Mouse (Mus musculus): ENCODE data around the gene Mgst3. TPM values are rescaled to one million over a fixed set of nuclear protein-coding genes. Genes with fewer than 3 reads are reported as not detected.

Gene Mgst3
- total RNA-seq, 1 experiment, result 34.4 TPM

DNA sequence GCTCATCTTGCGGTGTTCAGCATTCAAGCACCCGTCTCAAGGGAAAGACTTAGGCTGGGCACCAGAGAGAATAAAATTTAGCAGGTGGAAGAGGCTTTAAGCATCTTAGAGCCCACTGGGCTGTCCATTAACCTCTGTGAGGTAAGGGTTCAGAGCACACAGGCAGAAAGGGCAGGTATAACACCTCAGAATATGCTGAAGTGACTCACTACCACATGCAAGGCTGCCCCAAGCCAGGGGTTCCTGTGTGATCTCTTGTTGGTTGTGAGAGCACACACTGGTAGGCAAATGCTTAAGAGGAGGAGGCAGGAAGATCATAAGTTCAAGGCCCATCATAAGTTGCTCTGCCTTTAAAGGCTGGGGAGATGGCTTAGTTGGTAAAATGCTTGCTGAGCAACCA lies 13.4 kb downstream of the Mgst3 start:
- in situ Hi-C loops (cut with MboI; ENCODE audit: low sequenced_read_pairs in 2 of 2, unreplicated experiment in 2 of 2), result no loop called here
- Histone ChIP-seq H3K9me3 (ENCODE audit: control insufficient read depth, insufficient read depth, low read depth, low read length) (no peaks in the 10 kb centered on the region), H3K27ac (ENCODE audit: insufficient read depth, low read depth, low read length, poor library complexity, severe bottlenecking) (no peak overlapping the region), H3K9ac (ENCODE audit: insufficient read depth, low read depth, low read length, poor library complexity, severe bottlenecking) (no peak overlapping the region), H3K36me3 (ENCODE audit: control insufficient read depth, insufficient read depth, low read length, poor library complexity, severe bottlenecking) (no peaks in the 10 kb centered on the region), H3K4me3 (ENCODE audit: insufficient read depth in 1 of 2, low read depth in 1 of 2, low read length in 2 of 2, poor library complexity in 1 of 2, severe bottlenecking in 1 of 2) (no peak overlapping the region), H3K4me1 (ENCODE audit: control insufficient read depth in 2 of 2, insufficient read depth in 2 of 2, low read length in 2 of 2, poor library complexity in 1 of 2) (peaks cover 3 to 5% of the 10 kb centered on the region in 2 experiments; a peak in 2 of 4 replicates)
- TF ChIP-seq CHD2 (IDR thresholded peaks at IDR 0.05; ENCODE audit: low read depth, low read length) (no peak), HCFC1 (IDR thresholded peaks at IDR 0.05; ENCODE audit: borderline replicate concordance, insufficient read depth, low read length) (no peak), MAFK (IDR thresholded peaks at IDR 0.05; ENCODE audit: insufficient read depth, low read depth, low read length) (no peak), ZC3H11A (IDR thresholded peaks at IDR 0.05; ENCODE audit: borderline replicate concordance, low read depth, low read length) (no peak)
- DNase-seq (ENCODE audit: low read depth, low spot score), result no peak

GRCm38 (mm10) chr1:167379751-167380150 lies 13.9 kb downstream of the Mgst3 start:
- no peak for DNase-seq (ENCODE audit: low read depth, low spot score)
- H3K4me1 ChIP-seq (ENCODE audit: control insufficient read depth in 2 of 2, insufficient read depth in 2 of 2, low read length in 2 of 2, poor library complexity in 1 of 2), result peaks cover 3 to 8% of the 10 kb centered on the region in 2 experiments; a peak in 2 of 4 replicates
- in situ Hi-C loops (cut with MboI; ENCODE audit: low sequenced_read_pairs in 2 of 2, unreplicated experiment in 2 of 2), result no loop called here

GRCm38 (mm10) chr1:167378019-167378418 lies 15.6 kb downstream of the Mgst3 start:
- H3K4me3 ChIP-seq (ENCODE audit: insufficient read depth in 1 of 2, low read depth in 1 of 2, low read length in 2 of 2, poor library complexity in 1 of 2, severe bottlenecking in 1 of 2), result no peak overlapping the region
- H3K9me3 ChIP-seq (ENCODE audit: control insufficient read depth, insufficient read depth, low read depth, low read length), result no peaks in the 10 kb centered on the region
- no peak overlapping the region for H3K27ac ChIP-seq (ENCODE audit: insufficient read depth, low read depth, low read length, poor library complexity, severe bottlenecking)
- no peak for DNase-seq (ENCODE audit: low read depth, low spot score)
- H3K36me3 ChIP-seq (ENCODE audit: control insufficient read depth, insufficient read depth, low read length, poor library complexity, severe bottlenecking), result no peaks in the 10 kb centered on the region
- no peak for TF ChIP-seq ZNF384 (IDR thresholded peaks at IDR 0.05; ENCODE audit: low read depth, low read length)
- no peak for TF ChIP-seq CHD2 (IDR thresholded peaks at IDR 0.05; ENCODE audit: low read depth, low read length)
- TF ChIP-seq MAFK (IDR thresholded peaks at IDR 0.05; ENCODE audit: insufficient read depth, low read depth, low read length), result no peak
- in situ Hi-C loops (cut with MboI; ENCODE audit: low sequenced_read_pairs in 2 of 2, unreplicated experiment in 2 of 2), result no loop called here
- no peak overlapping the region for H3K9ac ChIP-seq (ENCODE audit: insufficient read depth, low read depth, low read length, poor library complexity, severe bottlenecking)
- peaks cover 5 to 15% of the 10 kb centered on the region in 2 experiments; a peak in 2 of 4 replicates for H3K4me1 ChIP-seq (ENCODE audit: control insufficient read depth in 2 of 2, insufficient read depth in 2 of 2, low read length in 2 of 2, poor library complexity in 1 of 2)

More at GRCm38 (mm10) chr1:167379751-167380150, 13.9 kb downstream of the Mgst3 start:
- no peak overlapping the region for H3K27ac ChIP-seq (ENCODE audit: insufficient read depth, low read depth, low read length, poor library complexity, severe bottlenecking)
- H3K4me3 ChIP-seq (ENCODE audit: insufficient read depth in 1 of 2, low read depth in 1 of 2, low read length in 2 of 2, poor library complexity in 1 of 2, severe bottlenecking in 1 of 2), result no peak overlapping the region
- no peaks in the 10 kb centered on the region for H3K9me3 ChIP-seq (ENCODE audit: control insufficient read depth, insufficient read depth, low read depth, low read length)
- TF ChIP-seq ZNF384 (IDR thresholded peaks at IDR 0.05; ENCODE audit: low read depth, low read length) (no peak), CHD2 (IDR thresholded peaks at IDR 0.05; ENCODE audit: low read depth, low read length) (no peak), ZC3H11A (IDR thresholded peaks at IDR 0.05; ENCODE audit: borderline replicate concordance, low read depth, low read length) (no peak), MAFK (IDR thresholded peaks at IDR 0.05; ENCODE audit: insufficient read depth, low read depth, low read length) (no peak), HCFC1 (IDR thresholded peaks at IDR 0.05; ENCODE audit: borderline replicate concordance, insufficient read depth, low read length) (no peak)
- no peaks in the 10 kb centered on the region for H3K36me3 ChIP-seq (ENCODE audit: control insufficient read depth, insufficient read depth, low read length, poor library complexity, severe bottlenecking)
- H3K9ac ChIP-seq (ENCODE audit: insufficient read depth, low read depth, low read length, poor library complexity, severe bottlenecking), result no peak overlapping the region

GRCm38 (mm10) chr1:167374942-167375341 lies 18.7 kb downstream of the Mgst3 start:
- DNase-seq (ENCODE audit: low read depth, low spot score), result no peak
- Histone ChIP-seq H3K36me3 (ENCODE audit: control insufficient read depth, insufficient read depth, low read length, poor library complexity, severe bottlenecking) (no peaks in the 10 kb centered on the region), H3K9me3 (ENCODE audit: control insufficient read depth, insufficient read depth, low read depth, low read length) (no peaks in the 10 kb centered on the region), H3K4me3 (ENCODE audit: insufficient read depth in 1 of 2, low read depth in 1 of 2, low read length in 2 of 2, poor library complexity in 1 of 2, severe bottlenecking in 1 of 2) (no peak overlapping the region), H3K9ac (ENCODE audit: insufficient read depth, low read depth, low read length, poor library complexity, severe bottlenecking) (no peak overlapping the region), H3K27ac (ENCODE audit: insufficient read depth, low read depth, low read length, poor library complexity, severe bottlenecking) (no peak overlapping the region), H3K4me1 (ENCODE audit: control insufficient read depth in 2 of 2, insufficient read depth in 2 of 2, low read length in 2 of 2, poor library complexity in 1 of 2) (peaks cover 2 to 10% of the 10 kb centered on the region in 2 experiments; a peak in 1 of 4 replicates)
- in situ Hi-C loops (cut with MboI; ENCODE audit: low sequenced_read_pairs in 2 of 2, unreplicated experiment in 2 of 2), result no loop called here
- TF ChIP-seq MAFK (IDR thresholded peaks at IDR 0.05; ENCODE audit: insufficient read depth, low read depth, low read length) (no peak), CHD2 (IDR thresholded peaks at IDR 0.05; ENCODE audit: low read depth, low read length) (no peak), ZNF384 (IDR thresholded peaks at IDR 0.05; ENCODE audit: low read depth, low read length) (no peak), ZC3H11A (IDR thresholded peaks at IDR 0.05; ENCODE audit: borderline replicate concordance, low read depth, low read length) (no peak), HCFC1 (IDR thresholded peaks at IDR 0.05; ENCODE audit: borderline replicate concordance, insufficient read depth, low read length) (no peak)
